ENCODE assay signal across 21 mouse cellular contexts in genomic region chr10:109407011-109407410, GRCm38 (mm10).
DNase-seq lines count a peak whose midpoint lies in the region; ATAC-seq and TF ChIP-seq lines count a peak whose summit lies in the region.
"Had no signal": no experiment of that assay in that cellular context is flagged by ENCODE, and none has a peak within 500 bp of the region (broad histone marks: within the 10 kb centered on the region; RNA-seq: fewer than 3 reads in every experiment).

No protein-coding gene starts in this region.

- ATAC-seq in forebrain, embryonic 14.5 days, result peak; percentile 46
- no peak for ATAC-seq in forebrain, embryonic 12.5 days (ENCODE audit: low FRiP score)
- no peak for ATAC-seq in kidney, postnatal 0 days (replicated peaks; ENCODE audit: low FRiP score, low read depth)
- no peak for ATAC-seq in kidney, embryonic 14.5 days (ENCODE audit: low FRiP score, low TSS enrichment)
- peak; percentile 38; the same call in 1 of the 2 replicates for ATAC-seq in lung, embryonic 14.5 days (ENCODE audit: insufficient read depth)

- no peaks in the 10 kb centered on the region for H3K4me1 ChIP-seq in forebrain, embryonic 14.5 days (ENCODE audit: control insufficient read depth, insufficient read depth, low read length)
- H3K4me1 ChIP-seq in forebrain, embryonic 12.5 days, result no peaks in the 10 kb centered on the region
- no peaks in the 10 kb centered on the region for H3K4me1 ChIP-seq in kidney, postnatal 0 days (replicated peaks; ENCODE audit: insufficient read depth, low read length)
- no peaks in the 10 kb centered on the region for H3K4me1 ChIP-seq in kidney, embryonic 14.5 days (ENCODE audit: control insufficient read depth, insufficient read depth, low read length)
- no peaks in the 10 kb centered on the region for H3K4me1 ChIP-seq in lung, embryonic 14.5 days (ENCODE audit: insufficient read depth)
- no peaks in the 10 kb centered on the region for H3K4me1 ChIP-seq in lung, adult 2 months (ENCODE audit: control insufficient read depth, insufficient read depth, low read length)
- H3K4me1 ChIP-seq: embryonic facial prominence, embryonic 12.5 days; midbrain, embryonic 10.5 days; neural tube, embryonic 15.5 days had no signal

- H3K36me3 ChIP-seq in forebrain, embryonic 14.5 days (ENCODE audit: control insufficient read depth, insufficient read depth, low read length), result no peaks in the 10 kb centered on the region
- H3K36me3 ChIP-seq in forebrain, embryonic 12.5 days (replicated peaks), result no peaks in the 10 kb centered on the region
- no peaks in the 10 kb centered on the region for H3K36me3 ChIP-seq in kidney, postnatal 0 days (ENCODE audit: insufficient read depth, low read length)
- H3K36me3 ChIP-seq in kidney, embryonic 14.5 days (ENCODE audit: control insufficient read depth, insufficient read depth, low read length), result no peaks in the 10 kb centered on the region
- H3K36me3 ChIP-seq in lung, embryonic 14.5 days (ENCODE audit: insufficient read depth), result no peaks in the 10 kb centered on the region
- H3K36me3 ChIP-seq: embryonic facial prominence, embryonic 12.5 days; midbrain, embryonic 10.5 days; neural tube, embryonic 15.5 days had no signal

- H3K27ac ChIP-seq in forebrain, embryonic 14.5 days (ENCODE audit: low read depth, low read length), result no peak overlapping the region
- H3K27ac ChIP-seq in forebrain, embryonic 12.5 days, result no peak overlapping the region
- H3K27ac ChIP-seq in kidney, postnatal 0 days, result no peak overlapping the region
- H3K27ac ChIP-seq in kidney, embryonic 14.5 days (ENCODE audit: low read depth, low read length), result no peak overlapping the region
- H3K27ac ChIP-seq in lung, embryonic 14.5 days (ENCODE audit: low read depth), result no peak overlapping the region
- H3K27ac ChIP-seq: embryonic facial prominence, embryonic 12.5 days; gastrocnemius, adult 2 months; hindbrain, embryonic 14.5 days; midbrain, embryonic 10.5 days; neural tube, embryonic 15.5 days had no signal

- DNase-seq in forebrain, embryonic 14.5 days (ENCODE audit: low spot score), result peak; percentile 39
- peak; percentile 44 for DNase-seq in kidney, postnatal 0 days (ENCODE audit: low spot score)
- DNase-seq in lung, embryonic 14.5 days, result peak; percentile 46
- no peak for DNase-seq in lung, adult 2 months
- no peak for DNase-seq in thymus, adult 18-20 months
- DNase-seq: adrenal gland, adult 2 months; cerebellum, adult 18-20 months; cerebellum, postnatal 14 days; gastrocnemius, adult 2 months; heart, postnatal 36 days; kidney, adult 9 months; layer of hippocampus, postnatal 36 days; lung, postnatal 10 days; thymus, adult 2 months had no signal

- no peak for TF ChIP-seq POLR2A in lung, adult 2 months (IDR thresholded peaks at IDR 0.05; ENCODE audit: borderline replicate concordance, extremely low read depth, low read depth, low read length)

- no peaks in the 10 kb centered on the region for H3K27me3 ChIP-seq in forebrain, embryonic 14.5 days (replicated peaks; ENCODE audit: control insufficient read depth, insufficient read depth, low read length)
- no peaks in the 10 kb centered on the region for H3K27me3 ChIP-seq in forebrain, embryonic 12.5 days
- no peaks in the 10 kb centered on the region for H3K27me3 ChIP-seq in kidney, postnatal 0 days (ENCODE audit: insufficient read depth, low read length)
- H3K27me3 ChIP-seq in kidney, embryonic 14.5 days (ENCODE audit: control insufficient read depth, insufficient read depth, low read length), result no peaks in the 10 kb centered on the region
- no peaks in the 10 kb centered on the region for H3K27me3 ChIP-seq in lung, embryonic 14.5 days (ENCODE audit: insufficient read depth, low read length)
- H3K27me3 ChIP-seq: embryonic facial prominence, embryonic 12.5 days; neural tube, embryonic 15.5 days had no signal

- no peak overlapping the region for H3K9ac ChIP-seq in forebrain, embryonic 14.5 days (ENCODE audit: low read length)
- no peak overlapping the region for H3K9ac ChIP-seq in forebrain, embryonic 12.5 days
- no peak overlapping the region for H3K9ac ChIP-seq in kidney, postnatal 0 days (ENCODE audit: low read depth, low read length)
- H3K9ac ChIP-seq in kidney, embryonic 14.5 days (ENCODE audit: low read depth, low read length), result no peak overlapping the region
- no peak overlapping the region for H3K9ac ChIP-seq in lung, embryonic 14.5 days
- H3K9ac ChIP-seq: embryonic facial prominence, embryonic 12.5 days; hindbrain, embryonic 14.5 days; neural tube, embryonic 15.5 days had no signal

- no peak for TF ChIP-seq CTCF in kidney, postnatal 0 days (IDR thresholded peaks at IDR 0.05; ENCODE audit: low read depth)
- no peak for TF ChIP-seq CTCF in lung, embryonic 14.5 days (IDR thresholded peaks at IDR 0.05; ENCODE audit: low read depth)
- TF ChIP-seq CTCF in lung, adult 2 months (IDR thresholded peaks at IDR 0.05; ENCODE audit: insufficient read depth, low read length), result no peak

- WGBS in forebrain, embryonic 14.5 days, result 64% methylated on average over 3 of the region's 3 CpGs
- WGBS in forebrain, embryonic 12.5 days, result 70% methylated on average over 3 of the region's 3 CpGs
- 50% methylated on average over 3 of the region's 3 CpGs for WGBS in kidney, postnatal 0 days
- WGBS in kidney, embryonic 14.5 days, result 61% methylated on average over 3 of the region's 3 CpGs
- 39% methylated on average over 3 of the region's 3 CpGs for whole genome bisulfite sequencing in lung, embryonic 14.5 days
- 48% methylated on average over 3 of the region's 3 CpGs for WGBS in lung, adult 2 months

- H3K4me2 ChIP-seq in forebrain, embryonic 14.5 days (ENCODE audit: low read length), result no peak overlapping the region
- no peak overlapping the region for H3K4me2 ChIP-seq in forebrain, embryonic 12.5 days
- no peak overlapping the region for H3K4me2 ChIP-seq in kidney, postnatal 0 days (ENCODE audit: low read length)
- no peak overlapping the region for H3K4me2 ChIP-seq in kidney, embryonic 14.5 days (replicated peaks; ENCODE audit: low read depth, low read length)
- H3K4me2 ChIP-seq in lung, embryonic 14.5 days, result no peak overlapping the region
- H3K4me2 ChIP-seq: embryonic facial prominence, embryonic 12.5 days; hindbrain, embryonic 14.5 days; neural tube, embryonic 15.5 days had no signal

- no peak overlapping the region for H3K4me3 ChIP-seq in forebrain, embryonic 14.5 days (ENCODE audit: low read depth, low read length)
- H3K4me3 ChIP-seq in forebrain, embryonic 12.5 days (replicated peaks), result no peak overlapping the region
- no peak overlapping the region for H3K4me3 ChIP-seq in kidney, postnatal 0 days (replicated peaks; ENCODE audit: low read depth, low read length)
- H3K4me3 ChIP-seq in kidney, embryonic 14.5 days (ENCODE audit: low read length), result no peak overlapping the region
- H3K4me3 ChIP-seq in lung, embryonic 14.5 days (ENCODE audit: low read depth, low read length), result no peak overlapping the region
- no peak overlapping the region for H3K4me3 ChIP-seq in lung, adult 2 months (replicated peaks; ENCODE audit: extremely low read depth, low read depth, low read length)
- H3K4me3 ChIP-seq: embryonic facial prominence, embryonic 12.5 days; erythroblast, embryonic 14.5 days; gastrocnemius, adult 2 months; midbrain, embryonic 10.5 days; neural tube, embryonic 15.5 days had no signal

- H3K9me3 ChIP-seq in forebrain, embryonic 14.5 days (replicated peaks; ENCODE audit: control insufficient read depth, low read length), result no peaks in the 10 kb centered on the region
- no peaks in the 10 kb centered on the region for H3K9me3 ChIP-seq in forebrain, embryonic 12.5 days
- no peaks in the 10 kb centered on the region for H3K9me3 ChIP-seq in kidney, postnatal 0 days (replicated peaks; ENCODE audit: low read length)
- H3K9me3 ChIP-seq in kidney, embryonic 14.5 days (ENCODE audit: control insufficient read depth, low read length), result no peaks in the 10 kb centered on the region
- no peaks in the 10 kb centered on the region for H3K9me3 ChIP-seq in lung, embryonic 14.5 days (ENCODE audit: low read depth, low read length)
- H3K9me3 ChIP-seq: embryonic facial prominence, embryonic 12.5 days; midbrain, embryonic 10.5 days; neural tube, embryonic 15.5 days had no signal

Comparison
In these comparisons a context has a peak if more than half of its experiments do, and no peak if none do; other contexts are left out.
1. ATAC-seq: peak in forebrain, embryonic 14.5 days (single experiment) and lung, embryonic 14.5 days (single experiment); none in forebrain, embryonic 12.5 days (single experiment), kidney, postnatal 0 days (single experiment) and kidney, embryonic 14.5 days (single experiment).
2. DNase-seq: peak in forebrain, embryonic 14.5 days (single experiment), kidney, postnatal 0 days (single experiment) and lung, embryonic 14.5 days (single experiment); none in lung, adult 2 months (single experiment) and thymus, adult 18-20 months (0 of 2).